Mouse (Mus musculus): ENCODE measurements around the gene Meltf.

- no peak for TF ChIP-seq CTCF (IDR thresholded peaks at IDR 0.05; ENCODE audit: extremely low read depth, insufficient read depth, low read length)
- 0 out of 2 replicates have a peak, but pooled peaks have one; percentile 52 for TF ChIP-seq POLR2A (IDR thresholded peaks at IDR 0.05; ENCODE audit: extremely low read depth, insufficient read depth, low read length)
Measured at GRCm38 (mm10) chr16:31935091-31935979, 56.7 kb downstream of the Meltf start.

All from cortical plate, adult 2 months (tissue).